Mouse (Mus musculus): ENCODE measurements around the gene Ccr7. TPM values are rescaled to one million over a fixed set of nuclear protein-coding genes. Genes with fewer than 3 reads are reported as not detected.
A peak's percentile ranks its signal among the peaks of the same experiment; 100 is the strongest.

Gene Ccr7
- polyA plus RNA-seq, 1 experiment from 2014 or later, result 0.23 TPM

- no peak overlapping the region for H3K9ac ChIP-seq
- no peak overlapping the region for H3K4me3 ChIP-seq
- H3K36me3 ChIP-seq, result no peaks in the 10 kb centered on the region
- H3K4me2 ChIP-seq, result no peak overlapping the region
- H3K27ac ChIP-seq (replicated peaks), result no peak overlapping the region
- H3K4me1 ChIP-seq, result peaks cover 26% of the 10 kb centered on the region
- H3K9me3 ChIP-seq, result no peaks in the 10 kb centered on the region
- 66% methylated on average over 11 of the region's 11 CpGs for WGBS
- no peak for ATAC-seq (ENCODE audit: extremely low read depth, insufficient number of reproducible peaks, low FRiP score, low TSS enrichment)
- no peaks in the 10 kb centered on the region for H3K27me3 ChIP-seq (replicated peaks)
These were observed 43.7 kb downstream of the Ccr7 start for GRCm38 (mm10) chr11:99111155-99111554.

GRCm38 (mm10) chr11:99110370-99111110, 44.3 kb downstream of the Ccr7 start:
- WGBS, result 82% methylated on average over 15 of the region's 15 CpGs
- H3K9ac ChIP-seq, result no peak overlapping the region
- H3K36me3 ChIP-seq, result no peaks in the 10 kb centered on the region
- no peak for ATAC-seq (ENCODE audit: extremely low read depth, insufficient number of reproducible peaks, low FRiP score, low TSS enrichment)
- no peak overlapping the region for H3K4me3 ChIP-seq
- no peak overlapping the region for H3K27ac ChIP-seq (replicated peaks)
- peaks cover 27% of the 10 kb centered on the region for H3K4me1 ChIP-seq
- no peak overlapping the region for H3K4me2 ChIP-seq
- H3K27me3 ChIP-seq (replicated peaks), result no peaks in the 10 kb centered on the region
- no peaks in the 10 kb centered on the region for H3K9me3 ChIP-seq

GRCm38 (mm10) chr11:99108296-99108695, 46.6 kb downstream of the Ccr7 start:
- no peak overlapping the region for H3K4me3 ChIP-seq
- H3K9me3 ChIP-seq, result no peaks in the 10 kb centered on the region
- peaks cover 26% of the 10 kb centered on the region for H3K4me1 ChIP-seq
- no peaks in the 10 kb centered on the region for H3K36me3 ChIP-seq
- no peaks in the 10 kb centered on the region for H3K27me3 ChIP-seq (replicated peaks)
- no peak overlapping the region for H3K9ac ChIP-seq
- ATAC-seq (ENCODE audit: extremely low read depth, insufficient number of reproducible peaks, low FRiP score, low TSS enrichment), result no peak
- H3K27ac ChIP-seq (replicated peaks), result no peak overlapping the region
- WGBS, result 63% methylated on average over 3 of the region's 3 CpGs
- no peak overlapping the region for H3K4me2 ChIP-seq

GRCm38 (mm10) chr11:99105981-99106726, 48.7 kb downstream of the Ccr7 start:
- Histone ChIP-seq H3K9me3 (no peaks in the 10 kb centered on the region), H3K4me2 (no peak overlapping the region), H3K27ac (replicated peaks) (no peak overlapping the region), H3K36me3 (no peaks in the 10 kb centered on the region), H3K4me3 (no peak overlapping the region), H3K27me3 (replicated peaks) (no peaks in the 10 kb centered on the region), H3K9ac (no peak overlapping the region), H3K4me1 (peaks cover 23% of the 10 kb centered on the region)
- ATAC-seq (ENCODE audit: extremely low read depth, insufficient number of reproducible peaks, low FRiP score, low TSS enrichment), result no peak
- WGBS, result 57% methylated on average over 12 of the region's 12 CpGs

DNA sequence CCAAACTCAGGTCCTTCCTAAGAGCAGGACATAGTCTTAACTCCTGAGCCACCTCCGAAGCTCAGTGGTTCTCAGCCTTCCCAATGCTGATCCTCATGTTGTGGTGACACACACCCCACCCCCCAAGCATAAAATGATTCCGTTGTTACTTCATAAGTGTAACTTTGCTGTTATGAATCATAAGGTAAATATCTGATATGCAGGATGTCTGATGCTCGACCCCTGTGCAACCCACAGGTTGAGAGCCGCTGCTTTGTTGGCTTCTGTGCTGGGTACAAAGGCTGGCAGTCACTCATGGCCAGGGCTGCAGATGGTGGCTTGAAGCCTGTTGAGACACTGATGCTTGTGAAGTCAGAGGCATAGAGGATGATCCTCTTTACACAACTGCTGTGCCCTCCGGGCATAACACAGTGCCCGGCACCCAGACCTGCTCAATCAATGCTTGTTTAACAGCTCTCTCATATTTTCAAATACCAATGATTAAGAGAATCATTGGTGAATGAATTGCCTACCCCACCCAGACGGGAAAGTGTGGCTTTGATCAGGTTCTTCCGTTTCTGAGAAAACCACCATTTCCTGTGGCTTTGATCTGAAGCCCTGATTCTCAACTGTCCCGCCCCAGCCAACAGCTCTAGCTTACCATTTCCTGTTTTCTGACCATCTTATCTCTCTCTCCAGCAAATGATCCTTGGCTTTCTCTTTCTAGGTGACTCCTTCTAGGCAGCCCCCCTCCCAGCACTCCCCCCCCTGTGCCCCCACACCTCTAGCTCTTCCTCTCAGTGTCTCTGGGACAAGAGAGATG, 50.1 kb downstream of the Ccr7 start:
- H3K9ac ChIP-seq, result no peak overlapping the region
- 68% methylated on average over 9 of the region's 9 CpGs for WGBS
- H3K36me3 ChIP-seq, result no peaks in the 10 kb centered on the region
- ATAC-seq (ENCODE audit: extremely low read depth, insufficient number of reproducible peaks, low FRiP score, low TSS enrichment), result no peak
- H3K4me1 ChIP-seq, result peaks cover 26% of the 10 kb centered on the region
- no peak overlapping the region for H3K27ac ChIP-seq (replicated peaks)
- H3K4me2 ChIP-seq, result no peak overlapping the region
- H3K4me3 ChIP-seq, result no peak overlapping the region
- no peaks in the 10 kb centered on the region for H3K9me3 ChIP-seq
- H3K27me3 ChIP-seq (replicated peaks), result no peaks in the 10 kb centered on the region

GRCm38 (mm10) chr11:99102575-99103270, 52.2 kb downstream of the Ccr7 start:
- no peaks in the 10 kb centered on the region for H3K9me3 ChIP-seq
- no peak overlapping the region for H3K4me2 ChIP-seq
- no peak overlapping the region for H3K4me3 ChIP-seq
- no peak overlapping the region for H3K9ac ChIP-seq
- H3K36me3 ChIP-seq, result no peaks in the 10 kb centered on the region
- no peak overlapping the region for H3K27ac ChIP-seq (replicated peaks)
- peaks cover 41% of the 10 kb centered on the region for H3K4me1 ChIP-seq
- no peak for ATAC-seq (ENCODE audit: extremely low read depth, insufficient number of reproducible peaks, low FRiP score, low TSS enrichment)
- WGBS, result 80% methylated on average over 9 of the region's 9 CpGs
- no peaks in the 10 kb centered on the region for H3K27me3 ChIP-seq (replicated peaks)

- H3K4me3 ChIP-seq, result no peak overlapping the region
- H3K9me3 ChIP-seq, result no peaks in the 10 kb centered on the region
- 32% methylated on average over 8 of the region's 8 CpGs for WGBS
- H3K9ac ChIP-seq, result no peak overlapping the region
- no peak overlapping the region for H3K4me2 ChIP-seq
- peaks cover 38% of the 10 kb centered on the region for H3K4me1 ChIP-seq
- H3K27ac ChIP-seq (replicated peaks), result no peak overlapping the region
- no peak for ATAC-seq (ENCODE audit: extremely low read depth, insufficient number of reproducible peaks, low FRiP score, low TSS enrichment)
- H3K36me3 ChIP-seq, result no peaks in the 10 kb centered on the region
- no peaks in the 10 kb centered on the region for H3K27me3 ChIP-seq (replicated peaks)
These were observed 53.2 kb downstream of the Ccr7 start for GRCm38 (mm10) chr11:99101693-99102092.

DNA sequence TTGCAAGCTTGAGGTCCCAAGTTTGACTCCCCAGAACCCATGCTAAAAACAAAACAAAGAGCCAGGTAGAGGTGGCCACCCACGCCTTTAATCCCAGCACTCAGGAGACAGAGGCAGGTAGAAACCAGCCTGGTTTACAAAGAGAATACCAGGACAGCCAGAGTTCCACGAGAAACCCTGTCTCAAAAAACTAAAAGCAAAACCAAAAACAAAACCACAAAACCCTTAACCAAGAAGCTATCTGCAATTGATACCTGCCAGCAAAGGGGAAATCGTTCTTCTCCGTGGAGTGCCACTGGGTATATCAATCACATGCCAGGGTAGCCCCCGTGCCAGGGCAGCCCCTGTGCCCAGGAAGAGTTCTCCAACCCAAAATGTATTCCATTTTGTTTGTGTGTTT, 54.7 kb downstream of the Ccr7 start:
- no peak for ATAC-seq (ENCODE audit: extremely low read depth, insufficient number of reproducible peaks, low FRiP score, low TSS enrichment)
- Histone ChIP-seq H3K9ac (no peak overlapping the region), H3K4me1 (peaks cover 30% of the 10 kb centered on the region), H3K36me3 (no peaks in the 10 kb centered on the region), H3K27me3 (replicated peaks) (no peaks in the 10 kb centered on the region), H3K4me2 (no peak overlapping the region), H3K27ac (replicated peaks) (no peak overlapping the region), H3K9me3 (no peaks in the 10 kb centered on the region), H3K4me3 (no peak overlapping the region)
- 73% methylated on average over 5 of the region's 5 CpGs for WGBS

DNA sequence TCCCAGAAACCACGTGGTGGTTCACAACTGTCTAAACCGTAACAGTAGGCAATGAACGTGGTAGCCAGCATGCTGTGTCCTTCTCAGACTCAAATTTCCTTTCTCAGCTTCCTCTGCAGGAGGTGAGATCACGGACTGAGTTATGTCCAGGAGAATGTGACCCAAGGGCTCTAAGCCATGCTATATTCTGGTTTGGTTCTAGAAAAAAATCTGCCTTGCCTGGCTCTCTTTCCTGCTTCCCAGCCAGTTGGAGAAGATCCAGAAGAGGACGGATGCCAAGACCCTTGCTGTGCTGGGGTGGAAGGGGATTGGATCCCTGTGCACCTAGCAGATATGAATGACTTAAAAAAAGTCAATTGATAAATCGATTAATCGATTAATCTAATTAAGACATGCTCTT, 55.4 kb downstream of the Ccr7 start:
- no peaks in the 10 kb centered on the region for H3K36me3 ChIP-seq
- WGBS, result 69% methylated on average over 7 of the region's 7 CpGs
- peaks cover 27% of the 10 kb centered on the region for H3K4me1 ChIP-seq
- H3K27me3 ChIP-seq (replicated peaks), result no peaks in the 10 kb centered on the region
- H3K4me2 ChIP-seq, result no peak overlapping the region
- no peaks in the 10 kb centered on the region for H3K9me3 ChIP-seq
- no peak for ATAC-seq (ENCODE audit: extremely low read depth, insufficient number of reproducible peaks, low FRiP score, low TSS enrichment)
- no peak overlapping the region for H3K4me3 ChIP-seq
- no peak overlapping the region for H3K9ac ChIP-seq
- H3K27ac ChIP-seq (replicated peaks), result peak overlapping the region; percentile 24; the same call in 1 of the 2 replicates

DNA sequence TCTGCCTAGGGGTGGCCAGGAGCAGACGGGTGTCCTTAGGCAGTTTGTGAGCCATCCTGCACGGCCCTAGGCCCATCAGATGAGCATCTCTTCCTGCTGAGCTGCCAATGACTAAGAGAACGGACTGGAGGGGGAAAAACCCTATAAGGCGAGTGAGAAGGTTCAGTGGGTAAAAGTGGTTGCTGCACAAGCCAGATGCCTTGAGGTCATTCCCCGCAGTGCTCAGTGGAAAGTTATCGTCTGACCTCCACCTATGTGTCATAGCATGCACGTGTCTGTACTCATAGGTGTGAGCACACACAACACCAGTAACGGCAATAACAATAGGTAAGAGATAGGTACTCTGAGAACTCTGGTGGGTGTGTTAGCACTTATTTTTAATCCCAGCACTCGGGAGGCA, 56.0 kb downstream of the Ccr7 start:
- Histone ChIP-seq H3K9ac (no peak overlapping the region), H3K4me3 (no peak overlapping the region), H3K9me3 (no peaks in the 10 kb centered on the region), H3K4me2 (no peak overlapping the region), H3K4me1 (peaks cover 27% of the 10 kb centered on the region), H3K36me3 (no peaks in the 10 kb centered on the region), H3K27ac (replicated peaks) (0 out of 2 replicates have a peak overlapping the region, but pooled peaks have one; percentile 24), H3K27me3 (replicated peaks) (no peaks in the 10 kb centered on the region)
- no peak for ATAC-seq (ENCODE audit: extremely low read depth, insufficient number of reproducible peaks, low FRiP score, low TSS enrichment)
- WGBS, result 80% methylated on average over 9 of the region's 9 CpGs
